Mouse (Mus musculus): ENCODE data around the gene Aco1.
"Not testable (repeated sequence)": the region's sequence is repeated elsewhere in the genome, so short reads cannot be mapped to it uniquely, and the experiment has no call there.

Gene Aco1

DNA sequence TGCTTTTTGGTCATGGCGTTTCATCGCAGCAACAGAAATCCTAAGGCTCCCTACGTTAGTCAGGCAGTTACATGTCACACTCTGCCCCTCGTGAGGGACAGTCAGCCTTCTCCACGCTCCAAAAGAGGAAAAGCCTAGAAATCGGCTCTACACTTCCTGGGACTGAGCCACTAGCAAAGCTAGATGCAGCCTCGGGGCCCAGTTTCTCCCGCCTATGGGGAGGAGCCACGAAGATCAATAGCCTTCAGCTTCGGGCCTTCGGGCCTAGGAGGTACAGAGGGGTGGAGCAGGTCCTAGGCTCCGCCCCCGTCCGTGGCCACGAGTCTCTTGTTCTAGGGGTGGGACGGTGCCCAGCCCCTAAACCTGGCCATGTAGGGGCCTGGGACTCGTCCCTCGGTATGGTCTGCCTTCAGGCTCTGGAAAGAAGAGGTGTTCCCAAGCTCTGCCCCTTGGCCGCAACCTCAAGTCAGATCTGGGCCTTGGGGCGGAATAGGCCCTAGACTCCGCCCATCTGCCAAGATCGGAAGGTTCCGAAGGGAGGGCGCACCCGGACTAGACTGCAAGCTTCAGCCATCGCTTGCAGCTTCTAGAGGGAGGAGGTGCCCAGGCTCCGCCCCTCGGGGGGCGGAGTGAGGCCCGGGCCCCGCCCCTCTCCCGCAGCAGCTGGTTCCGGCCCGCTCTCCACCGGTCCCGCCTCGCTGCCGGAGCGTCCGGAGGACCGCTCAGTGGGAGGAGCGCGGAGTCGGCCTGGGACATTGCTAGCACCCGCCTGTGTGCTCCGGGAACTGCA, at the start of gene Aco1:
Gene Aco1, plus strand, starts transcription at position 339 of the 790 bp plus-strand sequence.
- DNase-seq: peak; percentile 94 to 96

DNA sequence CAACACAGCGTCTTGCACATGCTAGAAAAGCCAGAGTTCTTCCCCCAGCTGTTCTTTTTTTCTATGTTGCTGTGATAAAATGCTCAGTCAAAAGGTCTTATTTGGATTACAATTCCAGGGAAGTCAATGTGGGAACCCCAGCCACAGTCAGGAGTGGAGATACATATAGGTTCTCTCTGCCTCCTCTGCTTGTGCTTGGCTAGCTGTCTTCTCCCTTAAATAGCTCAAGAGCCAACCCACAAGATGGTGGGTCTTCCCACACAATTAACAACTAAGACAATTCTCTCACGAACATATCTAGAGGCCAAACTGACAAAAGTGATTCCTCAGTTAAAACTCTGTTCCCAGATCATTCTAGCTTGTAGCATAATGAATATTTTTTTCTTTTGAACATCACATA, 47.9 kb upstream of the Aco1 start:
- no peak for DNase-seq

DNA sequence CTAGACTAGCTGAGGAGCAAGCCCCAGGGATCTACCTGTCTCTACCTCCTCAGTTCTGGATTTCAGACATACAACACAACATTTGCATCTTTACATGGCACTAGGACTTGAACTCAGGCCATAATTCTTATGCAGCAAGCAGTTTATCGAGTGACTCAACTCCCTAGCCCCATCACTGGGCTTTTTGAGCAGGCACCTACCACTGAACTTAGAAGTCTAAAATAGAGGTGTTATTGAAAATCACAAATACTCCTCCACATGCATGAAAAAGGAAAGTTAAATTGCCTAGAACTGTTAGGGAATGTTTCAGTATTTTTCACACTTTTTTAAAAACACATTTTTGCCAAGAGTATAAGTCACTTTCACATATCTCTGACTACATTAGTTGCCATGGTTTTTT, 39.9 kb upstream of the Aco1 start:
- DNase-seq: no peak

DNA sequence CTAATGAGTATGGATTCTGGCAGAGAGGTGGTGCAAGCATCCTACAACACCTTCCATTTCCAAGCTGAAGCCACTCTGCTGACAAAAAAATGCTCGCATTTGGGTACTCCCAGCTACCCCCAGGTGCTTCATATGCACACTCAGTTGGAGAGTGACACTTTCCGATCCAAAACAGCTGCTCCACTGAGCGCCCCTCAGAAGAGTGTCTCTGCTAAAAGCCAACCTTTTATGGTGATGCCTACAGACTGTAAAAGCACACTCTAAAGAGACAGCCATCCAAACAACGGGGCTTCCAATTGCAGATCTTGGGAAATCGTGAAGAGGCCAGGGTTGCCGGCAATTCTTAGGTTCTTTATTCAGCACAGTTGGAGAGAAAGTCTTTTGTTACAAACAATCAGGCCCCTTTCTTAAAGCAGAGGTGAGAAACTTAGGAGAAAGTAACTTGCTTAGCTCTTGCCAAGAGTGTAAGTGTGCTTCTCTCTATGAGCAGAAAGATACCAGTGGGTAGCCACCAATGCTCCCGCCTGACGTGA, 36.8 kb upstream of the Aco1 start:
- no peak for DNase-seq

DNA sequence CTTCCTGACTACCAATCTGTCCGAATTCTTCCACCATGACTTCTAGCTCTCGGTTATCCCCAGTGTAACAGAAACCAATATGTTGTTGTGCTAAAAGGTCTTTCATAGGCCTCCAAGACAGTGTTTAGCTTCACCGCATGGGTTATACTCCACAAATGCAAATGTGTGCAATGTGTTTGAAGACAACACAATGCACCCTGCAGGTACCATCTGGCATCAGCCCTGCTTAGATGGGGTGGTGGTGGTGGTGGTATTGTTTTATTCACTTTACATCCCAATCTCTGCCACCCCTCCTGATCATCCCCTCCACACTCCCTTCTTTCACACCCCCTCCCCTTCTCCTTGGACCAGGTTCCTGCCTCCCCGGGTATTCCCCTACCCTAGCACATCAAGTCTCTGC, 34.9 kb upstream of the Aco1 start:
- DNase-seq: no peak

- no peak for DNase-seq
Observed at GRCm38 (mm10) chr4:40113173-40113572, 29.7 kb upstream of the Aco1 start.

DNA sequence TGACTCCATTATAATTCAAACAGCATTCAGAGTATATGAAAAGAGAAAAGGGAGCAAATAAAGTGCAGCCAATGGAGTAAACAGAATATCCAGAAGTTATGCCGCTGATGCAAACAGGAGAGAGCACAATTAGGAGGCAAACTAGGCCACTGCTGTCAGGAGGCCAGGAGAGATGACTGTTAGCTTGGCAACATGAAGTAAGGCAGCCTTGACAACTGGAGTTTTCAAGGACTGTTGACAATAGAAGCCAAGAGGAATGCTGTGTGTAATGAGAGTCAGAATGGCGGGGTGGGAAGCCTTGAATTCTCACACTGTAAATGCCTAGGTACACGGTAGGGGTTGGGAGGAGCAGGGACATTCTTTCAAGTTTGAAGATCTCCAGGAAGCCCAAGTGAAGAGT, 21.7 kb upstream of the Aco1 start:
- no peak for DNase-seq

DNA sequence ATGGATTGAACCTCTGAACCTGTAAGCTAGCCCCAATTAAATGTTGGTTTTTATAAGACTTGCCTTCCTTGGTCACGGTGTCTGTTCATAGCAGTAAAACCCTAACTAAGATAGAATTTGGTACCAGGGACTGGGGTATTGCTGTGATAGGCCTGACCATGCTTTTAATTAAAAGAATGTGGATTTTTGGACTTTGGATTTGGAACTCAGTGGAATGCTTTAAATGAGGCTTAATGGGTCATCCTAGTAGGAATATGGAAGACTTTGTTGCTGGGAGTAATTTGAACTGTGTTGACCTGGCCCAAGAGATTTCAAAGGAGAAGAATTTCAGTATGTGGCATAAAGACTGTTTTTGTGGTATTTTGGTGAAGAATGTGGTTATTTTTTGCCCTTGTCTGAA, 20.6 kb upstream of the Aco1 start:
- not testable (repeated sequence) for DNase-seq

DNA sequence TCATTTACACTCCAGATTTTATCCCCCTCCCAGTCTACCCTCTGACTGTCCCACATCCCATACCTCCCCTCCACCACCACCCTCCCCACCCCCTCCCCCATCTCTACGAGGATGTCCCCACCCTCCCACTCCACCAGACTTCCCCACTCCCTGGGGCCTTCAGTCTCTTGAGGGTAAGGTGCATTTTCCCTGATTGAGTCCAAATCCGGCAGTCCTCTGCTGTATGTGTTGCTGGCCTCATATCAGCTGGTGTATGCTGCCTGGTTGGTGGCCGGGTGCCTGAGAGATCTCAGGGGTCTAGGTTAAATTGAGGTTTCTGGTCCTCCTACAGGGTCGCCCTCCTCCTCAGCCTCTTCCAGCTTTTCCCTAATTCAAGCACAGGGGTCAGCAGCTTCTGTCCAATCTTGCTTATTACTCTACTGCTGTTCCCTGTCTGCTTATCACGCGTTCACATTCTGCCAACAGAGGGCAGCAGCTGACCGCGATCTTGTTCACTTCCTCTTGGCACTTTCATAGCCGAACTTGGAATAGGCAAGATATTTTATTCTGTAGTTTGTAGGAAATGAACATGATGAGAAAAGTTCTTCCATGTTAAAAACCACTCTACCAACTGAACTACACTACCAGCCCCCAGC, 8.3 kb upstream of the Aco1 start:
- peak; percentile 76 to 78 for DNase-seq

- no peak for DNase-seq
Observed at GRCm38 (mm10) chr4:40136519-40136918, 6.4 kb upstream of the Aco1 start.

DNA sequence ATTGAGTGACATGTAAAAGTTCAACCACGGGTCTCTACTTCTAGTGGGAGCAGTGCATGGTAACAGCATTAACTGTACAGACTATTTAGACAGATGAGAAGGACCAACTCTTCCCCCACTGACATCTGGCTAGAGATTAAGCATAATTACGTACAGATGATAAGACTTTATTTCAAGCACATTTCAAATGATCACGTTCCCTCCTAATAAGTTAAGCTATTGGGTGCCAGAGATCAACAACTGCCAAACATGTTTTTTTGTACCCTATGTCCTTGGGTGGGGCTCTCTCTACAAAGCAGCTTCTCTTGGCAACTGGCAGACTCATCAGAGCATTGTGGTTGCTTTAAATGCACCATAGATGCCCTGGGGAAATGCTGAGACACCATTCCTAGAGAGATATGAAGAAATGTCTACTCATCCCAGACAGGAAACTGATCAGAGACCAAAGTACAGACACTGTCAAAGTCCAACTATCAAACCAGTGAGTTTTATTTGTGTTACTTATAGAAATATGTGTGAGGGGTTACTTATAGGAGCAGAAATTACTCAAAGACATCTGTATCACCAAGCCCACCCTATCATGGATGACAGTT, 3.1 kb upstream of the Aco1 start:
- DNase-seq: no peak

- DNase-seq: no peak
Observed at GRCm38 (mm10) chr4:40143533-40143871, 621 bp downstream of the Aco1 start.

GRCm38 (mm10) chr4:40144543-40144942, 1.7 kb downstream of the Aco1 start:
- DNase-seq: no peak

DNA sequence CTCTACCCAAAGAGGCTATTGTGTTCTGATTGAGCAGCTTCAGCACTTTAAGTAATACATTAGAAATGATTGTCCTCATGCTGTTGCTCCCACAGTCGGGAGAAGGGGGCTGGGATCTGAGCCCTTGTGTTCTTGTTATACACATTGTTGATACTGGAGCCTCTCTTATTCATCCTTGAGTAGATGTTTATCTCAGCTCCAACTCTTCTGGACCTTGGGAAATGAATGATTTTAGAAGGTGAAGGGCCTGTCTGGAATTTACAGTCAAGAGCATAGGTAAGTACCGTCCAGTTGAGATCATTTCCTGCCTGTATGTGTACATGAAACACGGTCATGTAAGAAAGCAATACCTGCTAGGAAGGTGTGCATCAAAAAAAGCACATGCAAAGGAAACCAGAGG, 2.1 kb downstream of the Aco1 start:
- no peak for DNase-seq

DNA sequence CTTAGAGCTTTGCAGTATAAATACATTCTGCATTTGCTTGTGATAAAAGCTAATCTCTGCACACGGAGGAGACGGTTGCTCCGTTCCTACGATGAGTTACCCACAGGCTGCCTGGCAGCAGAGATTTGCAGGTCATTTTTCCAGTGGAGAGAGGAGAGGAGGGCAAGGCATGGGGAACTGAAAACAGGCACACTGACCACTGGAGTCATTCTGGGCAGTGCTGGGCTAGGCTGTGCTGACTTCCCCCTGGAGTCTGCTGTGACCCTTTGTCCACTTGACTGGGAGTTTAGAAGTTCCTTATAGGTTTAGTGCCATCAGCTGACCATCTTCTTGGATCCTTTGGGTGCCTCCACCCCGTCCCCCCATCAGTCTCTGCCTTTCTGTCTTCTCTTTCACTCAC, 5.4 kb downstream of the Aco1 start:
- no peak for DNase-seq

- DNase-seq: no peak
Observed at GRCm38 (mm10) chr4:40150046-40150445, 7.2 kb downstream of the Aco1 start.

DNA sequence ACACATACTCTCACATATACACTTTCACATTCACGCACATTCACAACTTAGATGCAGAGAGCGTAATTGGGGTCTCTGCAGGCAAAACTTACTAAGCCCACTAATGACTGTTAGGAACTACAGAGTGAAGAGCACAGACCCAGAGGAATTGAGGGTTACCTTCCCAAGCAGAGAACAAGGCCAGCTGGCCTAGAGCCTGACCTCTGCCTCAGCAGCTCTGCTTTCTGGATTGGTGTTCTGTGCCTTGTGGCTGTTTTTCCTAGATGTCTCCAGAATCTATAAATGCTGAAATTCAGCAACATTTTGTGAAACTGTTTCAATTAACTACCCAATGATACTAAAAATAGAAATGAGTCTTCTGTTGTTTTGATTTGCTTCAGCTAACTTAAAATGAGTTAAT, 9.9 kb downstream of the Aco1 start:
- no peak for DNase-seq

- no peak for DNase-seq
Observed at GRCm38 (mm10) chr4:40153500-40153899, 10.6 kb downstream of the Aco1 start.

DNA sequence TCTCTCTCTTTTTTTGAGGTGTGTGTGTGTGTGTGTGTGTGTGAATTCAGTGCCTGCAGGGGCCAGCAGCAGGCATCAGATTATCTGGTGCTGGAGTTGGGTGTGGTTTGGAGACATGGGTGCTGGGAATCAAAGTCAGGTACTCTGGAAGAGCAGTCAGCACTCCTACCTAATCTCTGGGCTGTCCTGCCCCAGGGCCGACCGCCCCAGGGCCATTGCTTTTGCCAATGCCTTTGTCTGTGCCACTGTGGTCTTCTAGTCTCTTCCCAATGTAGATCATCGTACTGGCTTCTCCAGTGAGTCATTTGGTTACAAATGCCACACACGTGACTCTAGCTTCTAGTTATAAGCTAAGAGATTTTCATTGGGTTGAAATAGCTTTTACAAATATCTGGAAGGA, 11.9 kb downstream of the Aco1 start:
- DNase-seq: no peak

DNA sequence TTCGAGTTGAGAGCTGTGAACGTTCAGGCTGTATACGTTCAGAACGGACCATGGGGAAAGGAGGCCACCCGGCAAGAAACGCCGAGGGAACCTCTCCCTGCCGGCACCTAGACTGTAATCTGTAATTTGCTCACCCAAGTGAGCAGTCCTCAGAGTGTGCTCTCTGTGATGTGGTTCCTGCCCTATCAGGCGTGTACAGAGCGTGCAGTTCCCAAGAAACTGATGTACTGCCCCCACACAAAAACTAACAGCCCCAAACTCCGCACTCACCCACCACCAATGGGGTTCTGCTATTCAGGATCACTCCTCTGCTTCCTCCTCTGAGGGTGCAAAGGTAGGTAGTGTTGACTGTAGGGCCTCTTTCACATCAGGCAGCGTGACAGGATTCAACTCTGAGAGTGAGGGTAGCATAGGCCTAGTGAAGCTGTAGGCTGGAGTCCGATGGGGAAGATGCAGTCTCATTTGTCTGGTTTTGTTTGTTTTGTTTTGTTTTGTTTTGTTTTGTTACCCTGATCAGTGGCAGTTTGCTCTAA, 12.7 kb downstream of the Aco1 start:
- DNase-seq: no peak

- DNase-seq: no peak
Observed at GRCm38 (mm10) chr4:40156153-40156552, 13.3 kb downstream of the Aco1 start.

DNA sequence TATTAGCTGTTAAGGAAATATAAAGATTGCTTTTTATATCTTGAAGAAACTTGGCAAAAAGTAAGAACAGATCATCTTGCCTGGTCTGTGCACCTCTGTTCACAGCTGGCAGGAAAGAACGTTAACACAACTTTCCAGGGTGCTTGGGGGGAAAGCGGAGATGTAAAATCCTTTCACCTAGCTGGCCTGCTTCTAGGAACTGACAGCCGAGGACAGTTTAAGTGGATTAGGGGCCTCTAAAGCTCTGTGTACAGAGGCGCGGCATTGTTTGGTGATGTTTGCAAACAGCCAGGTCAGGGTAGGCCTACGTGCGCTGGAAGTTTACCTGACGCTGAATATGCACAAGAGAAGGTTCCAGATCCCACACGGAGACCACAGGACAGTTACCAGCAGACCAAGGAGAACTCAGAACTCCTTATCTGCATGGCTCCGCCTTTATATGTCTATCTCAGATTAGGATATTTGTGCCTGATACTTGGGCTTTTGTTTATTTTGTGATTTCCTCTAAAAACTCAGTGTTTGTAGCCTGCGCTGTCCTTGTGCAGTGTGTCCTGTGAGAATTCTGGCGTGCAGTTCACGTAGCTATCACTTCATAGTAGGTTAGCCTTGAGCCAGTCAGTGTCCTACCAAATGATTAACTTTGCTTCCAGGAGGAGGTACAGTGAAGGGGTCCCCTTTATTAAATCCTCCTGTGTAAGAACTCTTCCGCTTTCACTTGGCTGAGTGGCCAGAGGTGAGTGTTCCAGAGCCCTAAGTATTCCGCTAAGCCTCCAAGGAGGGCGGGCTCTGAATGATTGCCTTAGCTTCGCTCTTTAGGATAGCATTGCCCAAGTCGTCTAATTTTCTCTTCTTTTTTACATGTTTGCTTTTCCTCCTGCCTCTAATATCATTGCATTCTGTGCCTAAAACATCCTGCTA, 14.0 kb downstream of the Aco1 start:
- DNase-seq: no peak
